Comparison of ENCODE assay signal across 13 mouse cellular contexts in the genomic region with DNA sequence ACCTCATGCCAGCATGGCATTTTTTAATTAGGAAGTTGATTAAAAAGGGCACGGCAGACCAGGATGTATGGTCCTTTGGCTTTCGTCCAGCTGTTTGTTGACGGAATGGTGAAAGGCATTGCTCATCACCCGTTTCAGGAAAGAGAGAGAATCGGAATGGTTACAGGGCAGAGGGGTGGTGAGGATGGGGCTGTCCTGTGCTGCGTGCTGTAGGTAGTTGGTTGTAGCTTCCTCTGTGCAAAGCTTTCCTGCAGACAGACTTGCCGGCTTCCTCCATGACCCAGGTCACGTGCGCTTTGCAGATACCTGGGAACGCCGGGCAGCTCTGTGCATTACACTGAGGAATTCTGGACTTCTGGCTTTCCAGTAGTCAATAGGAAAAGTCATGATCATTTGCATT. TPM values are rescaled to one million over a fixed set of nuclear protein-coding genes. Genes with fewer than 3 reads are reported as not detected.
DNase-seq lines count a peak whose midpoint lies in the region; ATAC-seq and TF ChIP-seq lines count a peak whose summit lies in the region.
"Had no signal": no experiment of that assay in that cellular context is flagged by ENCODE, and none has a peak within 500 bp of the region (broad histone marks: within the 10 kb centered on the region; RNA-seq: fewer than 3 reads in every experiment).

No protein-coding gene starts in this region.

- no peak for ATAC-seq in lung, embryonic 14.5 days (ENCODE audit: insufficient read depth)
- no peak for ATAC-seq in forebrain, postnatal 0 days
- ATAC-seq in neural tube, embryonic 13.5 days (ENCODE audit: low read depth): peak; percentile 55

- no peak for TF ChIP-seq CTCF in lung, embryonic 14.5 days (IDR thresholded peaks at IDR 0.05; ENCODE audit: low read depth)
- no peak for TF ChIP-seq CTCF in forebrain, postnatal 0 days (IDR thresholded peaks at IDR 0.05; ENCODE audit: low read depth)

- H3K27ac ChIP-seq in lung, embryonic 14.5 days (ENCODE audit: low read depth): no peak overlapping the region
- H3K27ac ChIP-seq in forebrain, postnatal 0 days (ENCODE audit: low read depth, low read length): peak overlapping the region; percentile 97
- peak overlapping the region; percentile 98 for H3K27ac ChIP-seq in neural tube, embryonic 13.5 days (replicated peaks)
- H3K27ac ChIP-seq: limb, embryonic 12.5 days; lung, embryonic 15.5 days had no signal

- H3K36me3 ChIP-seq in lung, embryonic 14.5 days (ENCODE audit: insufficient read depth): no peaks in the 10 kb centered on the region
- H3K36me3 ChIP-seq in forebrain, postnatal 0 days (ENCODE audit: insufficient read depth): no peaks in the 10 kb centered on the region
- no peaks in the 10 kb centered on the region for H3K36me3 ChIP-seq in neural tube, embryonic 13.5 days
- H3K36me3 ChIP-seq: limb, embryonic 12.5 days; lung, embryonic 15.5 days had no signal

- H3K4me3 ChIP-seq in lung, embryonic 14.5 days (ENCODE audit: low read depth, low read length): no peak overlapping the region
- H3K4me3 ChIP-seq in forebrain, postnatal 0 days (ENCODE audit: low read depth, low read length): peak overlapping the region; percentile 55
- H3K4me3 ChIP-seq in neural tube, embryonic 13.5 days: peak overlapping the region; percentile 50
- H3K4me3 ChIP-seq: limb, embryonic 12.5 days; lung, embryonic 15.5 days had no signal

- no peak overlapping the region for H3K9ac ChIP-seq in lung, embryonic 14.5 days
- peak overlapping the region; percentile 85 for H3K9ac ChIP-seq in forebrain, postnatal 0 days
- peak overlapping the region; percentile 90 for H3K9ac ChIP-seq in neural tube, embryonic 13.5 days
- H3K9ac ChIP-seq: limb, embryonic 12.5 days; lung, embryonic 15.5 days had no signal

- DNase-seq in lung, embryonic 14.5 days: peak; percentile 3
- DNase-seq in lung, postnatal 4 days: no peak
- DNase-seq in cerebellum, adult 9-10 months: peak; percentile 69
- DNase-seq in forebrain, postnatal 0 days: peak; percentile 41
- no peak for DNase-seq in kidney, adult 8-10 months
- no peak for DNase-seq in layer of hippocampus, postnatal 36 days
- DNase-seq: adrenal gland, postnatal 25 days; embryo, embryonic 11 days; right cerebral cortex, adult 18-20 months had no signal

- WGBS in lung, embryonic 14.5 days: 59% methylated on average over 11 of the region's 11 CpGs
- WGBS in forebrain, postnatal 0 days: 37% methylated on average over 11 of the region's 11 CpGs
- 50% methylated on average over 11 of the region's 11 CpGs for WGBS in neural tube, embryonic 13.5 days

- H3K4me1 ChIP-seq in lung, embryonic 14.5 days (ENCODE audit: insufficient read depth): no peaks in the 10 kb centered on the region
- H3K4me1 ChIP-seq in forebrain, postnatal 0 days (ENCODE audit: insufficient read depth): peaks cover 31% of the 10 kb centered on the region
- peaks cover 81% of the 10 kb centered on the region for H3K4me1 ChIP-seq in neural tube, embryonic 13.5 days (replicated peaks)
- H3K4me1 ChIP-seq: lung, embryonic 15.5 days had no signal

- no peaks in the 10 kb centered on the region for H3K9me3 ChIP-seq in lung, embryonic 14.5 days (ENCODE audit: low read depth, low read length)
- no peaks in the 10 kb centered on the region for H3K9me3 ChIP-seq in forebrain, postnatal 0 days (ENCODE audit: low read length)
- H3K9me3 ChIP-seq in neural tube, embryonic 13.5 days: no peaks in the 10 kb centered on the region
- H3K9me3 ChIP-seq: limb, embryonic 12.5 days; lung, embryonic 15.5 days had no signal

- no peak overlapping the region for H3K4me2 ChIP-seq in lung, embryonic 14.5 days
- H3K4me2 ChIP-seq in forebrain, postnatal 0 days (ENCODE audit: low read depth): peak overlapping the region; percentile 81
- peak overlapping the region; percentile 79 for H3K4me2 ChIP-seq in neural tube, embryonic 13.5 days
- H3K4me2 ChIP-seq: heart, embryonic 11.5 days; limb, embryonic 12.5 days; lung, embryonic 15.5 days had no signal

- peaks cover 37% of the 10 kb centered on the region for H3K27me3 ChIP-seq in lung, embryonic 14.5 days (ENCODE audit: insufficient read depth, low read length)
- no peaks in the 10 kb centered on the region for H3K27me3 ChIP-seq in forebrain, postnatal 0 days (ENCODE audit: insufficient read depth, low read length)
- no peaks in the 10 kb centered on the region for H3K27me3 ChIP-seq in neural tube, embryonic 13.5 days

RNA-seq across cellular contexts. Expression of a gene that starts 10.3 kb away (rescaled TPM):
- 0.04 TPM in 1 of 2 replicates, not detected in the other for polyA plus RNA-seq in lung, embryonic 14.5 days (2014; fragmentation: Nextera tagmentation; extraction: Ambion mirVana)
- 103 and 114 TPM in 2 replicates for total RNA-seq in forebrain, postnatal 0 days (2014; rRNA removed)
- 167 and 218 TPM in 2 replicates for polyA plus RNA-seq in forebrain, postnatal 0 days (2015; fragmentation: Nextera tagmentation; extraction: Ambion mirVana)
- 170 TPM in 2 replicates for polyA plus RNA-seq in neural tube, embryonic 13.5 days (2015; fragmentation: Nextera tagmentation; extraction: Ambion mirVana)
- 100 to 1,000 TPM; 221 to 228 TPM for total RNA-seq in layer of hippocampus, postnatal 36 days (2021)

Comparison
In these comparisons a context has a peak if more than half of its experiments do, and no peak if none do; other contexts are left out.
1. DNase-seq: peak in lung, embryonic 14.5 days (single experiment), cerebellum, adult 9-10 months (single experiment) and forebrain, postnatal 0 days (single experiment); none in lung, postnatal 4 days (0 of 2), kidney, adult 8-10 months (0 of 2) and layer of hippocampus, postnatal 36 days (0 of 2).
2. RNA of a gene that starts 10.3 kb away (polyA plus RNA-seq): 167 to 218 TPM in forebrain, postnatal 0 days and 170 TPM in neural tube, embryonic 13.5 days; 0.04 TPM in lung, embryonic 14.5 days; every median in the first group is over 100 times any median in the second.